Mouse (Mus musculus): Measurements from ENCODE around the gene BC052040. TPM values are rescaled to one million over a fixed set of nuclear protein-coding genes. Genes with fewer than 3 reads are reported as not detected.

BC052040 gene
- polyA plus RNA-seq, 1 experiment from 2014 or later, result 18.9 TPM

DNA sequence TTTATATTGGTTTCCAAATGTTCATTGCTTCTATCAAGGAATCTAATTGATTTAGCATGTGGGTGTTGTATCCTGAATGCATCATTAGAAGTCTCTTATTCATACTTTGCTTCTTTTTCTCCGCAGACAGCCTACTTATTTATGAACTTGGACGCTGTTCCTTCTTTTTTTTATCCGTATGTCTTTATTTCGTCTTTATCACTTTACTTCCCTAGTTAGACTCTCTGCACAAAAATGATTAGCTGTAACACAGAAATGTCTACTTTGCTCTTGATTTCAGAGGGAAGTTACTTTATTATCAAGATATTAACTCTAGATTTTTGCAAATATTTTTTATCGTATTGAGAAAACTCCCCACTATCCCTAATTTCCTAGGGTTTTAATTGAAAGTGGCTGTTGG, 117.5 kb downstream of the BC052040 start:
- H3K9ac ChIP-seq (ENCODE audit: low read length), result no peak overlapping the region
- 0 out of 2 replicates have a peak, but pooled peaks cover 2% of the 10 kb centered on the region for H3K9me3 ChIP-seq (replicated peaks; ENCODE audit: control insufficient read depth, low read length)
- no peak for ATAC-seq
- no peaks in the 10 kb centered on the region for H3K4me1 ChIP-seq (ENCODE audit: control insufficient read depth, insufficient read depth, low read length)
- no peak overlapping the region for H3K4me2 ChIP-seq (ENCODE audit: low read length)
- no peaks in the 10 kb centered on the region; the same call in 1 of the 2 replicates for H3K36me3 ChIP-seq (ENCODE audit: control insufficient read depth, insufficient read depth, low read length)
- H3K27ac ChIP-seq (ENCODE audit: low read depth, low read length), result no peak overlapping the region
- 91% methylated on average over 5 of the region's 5 CpGs for WGBS
- no peaks in the 10 kb centered on the region for H3K27me3 ChIP-seq (replicated peaks; ENCODE audit: control insufficient read depth, insufficient read depth, low read length)
- no peak overlapping the region for H3K4me3 ChIP-seq (ENCODE audit: low read depth, low read length)
- DNase-seq (ENCODE audit: low spot score), result no peak

- Histone ChIP-seq H3K27ac (ENCODE audit: low read depth, low read length) (no peak overlapping the region), H3K9me3 (replicated peaks; ENCODE audit: control insufficient read depth, low read length) (0 out of 2 replicates have a peak, but pooled peaks cover 2% of the 10 kb centered on the region), H3K36me3 (ENCODE audit: control insufficient read depth, insufficient read depth, low read length) (no peaks in the 10 kb centered on the region; the same call in 1 of the 2 replicates), H3K27me3 (replicated peaks; ENCODE audit: control insufficient read depth, insufficient read depth, low read length) (no peaks in the 10 kb centered on the region), H3K9ac (ENCODE audit: low read length) (no peak overlapping the region), H3K4me3 (ENCODE audit: low read depth, low read length) (no peak overlapping the region), H3K4me1 (ENCODE audit: control insufficient read depth, insufficient read depth, low read length) (no peaks in the 10 kb centered on the region), H3K4me2 (ENCODE audit: low read length) (no peak overlapping the region)
- DNase-seq (ENCODE audit: low spot score) (no peak), ATAC-seq (no peak)
- WGBS, result 50% methylated on average over 5 of the region's 5 CpGs
Measured at GRCm38 (mm10) chr2:115702610-115703009, 121.1 kb downstream of the BC052040 start.

- no peak for DNase-seq (ENCODE audit: low spot score)
- Histone ChIP-seq H3K4me1 (ENCODE audit: control insufficient read depth, insufficient read depth, low read length) (peaks cover 4% of the 10 kb centered on the region; the same call in 1 of the 2 replicates), H3K36me3 (ENCODE audit: control insufficient read depth, insufficient read depth, low read length) (no peaks in the 10 kb centered on the region), H3K4me3 (ENCODE audit: low read depth, low read length) (no peak overlapping the region), H3K27ac (ENCODE audit: low read depth, low read length) (no peak overlapping the region), H3K9ac (ENCODE audit: low read length) (no peak overlapping the region), H3K27me3 (replicated peaks; ENCODE audit: control insufficient read depth, insufficient read depth, low read length) (no peaks in the 10 kb centered on the region), H3K4me2 (ENCODE audit: low read length) (no peak overlapping the region), H3K9me3 (replicated peaks; ENCODE audit: control insufficient read depth, low read length) (0 out of 2 replicates have a peak, but pooled peaks cover 2% of the 10 kb centered on the region)
- 88% methylated on average over 5 of the region's 5 CpGs for WGBS
- no peak for ATAC-seq
Measured at GRCm38 (mm10) chr2:115717535-115717934, 136.0 kb downstream of the BC052040 start.

DNA sequence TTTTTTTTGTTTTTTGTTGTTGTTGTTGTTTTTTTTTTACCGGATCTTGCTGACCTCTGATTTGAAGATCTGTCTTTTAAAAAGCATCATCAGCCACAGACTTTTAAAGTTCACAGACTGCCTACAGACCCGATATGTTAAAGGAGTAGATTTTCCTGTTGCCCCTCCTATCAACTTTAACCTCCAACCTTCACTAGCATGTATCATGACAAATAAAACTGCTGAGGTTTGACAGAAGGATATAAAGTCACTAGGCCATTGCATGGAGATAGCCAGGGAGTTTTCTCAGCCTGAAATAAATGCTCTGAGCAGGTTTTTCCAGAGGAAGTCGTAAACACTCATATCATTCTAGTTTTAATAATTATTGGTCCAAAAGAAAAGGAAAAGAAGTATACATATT, 136.5 kb downstream of the BC052040 start:
- H3K36me3 ChIP-seq (ENCODE audit: control insufficient read depth, insufficient read depth, low read length), result no peaks in the 10 kb centered on the region
- 0 out of 2 replicates have a peak, but pooled peaks cover 2% of the 10 kb centered on the region for H3K9me3 ChIP-seq (replicated peaks; ENCODE audit: control insufficient read depth, low read length)
- WGBS, result 95% methylated on average over 3 of the region's 3 CpGs
- H3K4me2 ChIP-seq (ENCODE audit: low read length), result no peak overlapping the region
- H3K9ac ChIP-seq (ENCODE audit: low read length), result no peak overlapping the region
- ATAC-seq (no peak), DNase-seq (ENCODE audit: low spot score) (no peak)
- H3K4me3 ChIP-seq (ENCODE audit: low read depth, low read length), result no peak overlapping the region
- H3K27ac ChIP-seq (ENCODE audit: low read depth, low read length), result no peak overlapping the region
- peaks cover 6% of the 10 kb centered on the region; the same call in 1 of the 2 replicates for H3K4me1 ChIP-seq (ENCODE audit: control insufficient read depth, insufficient read depth, low read length)
- H3K27me3 ChIP-seq (replicated peaks; ENCODE audit: control insufficient read depth, insufficient read depth, low read length), result no peaks in the 10 kb centered on the region

- ATAC-seq (peak; percentile 61), DNase-seq (ENCODE audit: low spot score) (peak; percentile 94)
- Histone ChIP-seq H3K4me2 (ENCODE audit: low read length) (no peak overlapping the region), H3K4me1 (ENCODE audit: control insufficient read depth, insufficient read depth, low read length) (peaks cover 30% of the 10 kb centered on the region), H3K9me3 (replicated peaks; ENCODE audit: control insufficient read depth, low read length) (0 out of 2 replicates have a peak, but pooled peaks cover 2% of the 10 kb centered on the region), H3K4me3 (ENCODE audit: low read depth, low read length) (no peak overlapping the region), H3K27me3 (replicated peaks; ENCODE audit: control insufficient read depth, insufficient read depth, low read length) (no peaks in the 10 kb centered on the region), H3K9ac (ENCODE audit: low read length) (no peak overlapping the region), H3K36me3 (ENCODE audit: control insufficient read depth, insufficient read depth, low read length) (no peaks in the 10 kb centered on the region), H3K27ac (ENCODE audit: low read depth, low read length) (peak overlapping the region; percentile 80; the same call in 1 of the 2 replicates)
- WGBS, result 3% methylated on average over 8 of the region's 8 CpGs
Measured at GRCm38 (mm10) chr2:115723452-115723851, 141.9 kb downstream of the BC052040 start.

DNA sequence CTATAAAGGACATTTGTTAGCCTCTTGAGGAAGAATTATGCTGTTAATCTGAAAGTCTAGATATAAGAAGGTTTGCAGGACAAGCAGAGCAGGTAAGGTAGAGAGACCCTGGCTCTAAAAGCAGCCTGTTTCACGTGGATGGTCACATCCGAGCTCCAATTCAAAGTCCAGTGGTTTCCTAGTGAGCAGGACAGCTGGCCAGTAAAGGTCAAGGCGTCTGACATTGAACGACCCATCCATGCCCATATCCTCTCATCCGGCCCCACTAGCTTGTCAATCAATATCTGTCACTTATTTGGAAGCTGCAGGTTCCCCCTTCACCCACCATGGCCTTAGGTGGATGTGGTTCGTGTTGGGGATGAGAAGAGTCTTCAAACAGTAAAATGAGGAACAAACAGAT, 142.7 kb downstream of the BC052040 start:
- WGBS, result 22% methylated on average over 6 of the region's 6 CpGs
- Histone ChIP-seq H3K9me3 (replicated peaks; ENCODE audit: control insufficient read depth, low read length) (0 out of 2 replicates have a peak, but pooled peaks cover 2% of the 10 kb centered on the region), H3K4me1 (ENCODE audit: control insufficient read depth, insufficient read depth, low read length) (peaks cover 30% of the 10 kb centered on the region), H3K27ac (ENCODE audit: low read depth, low read length) (peak overlapping the region; percentile 75), H3K4me2 (ENCODE audit: low read length) (no peak overlapping the region; the same call in 1 of the 2 replicates), H3K4me3 (ENCODE audit: low read depth, low read length) (no peak overlapping the region), H3K9ac (ENCODE audit: low read length) (no peak overlapping the region), H3K27me3 (replicated peaks; ENCODE audit: control insufficient read depth, insufficient read depth, low read length) (no peaks in the 10 kb centered on the region), H3K36me3 (ENCODE audit: control insufficient read depth, insufficient read depth, low read length) (no peaks in the 10 kb centered on the region)
- DNase-seq (ENCODE audit: low spot score) (no peak), ATAC-seq (no peak)

- peak overlapping the region; percentile 75 for H3K27ac ChIP-seq (ENCODE audit: low read depth, low read length)
- H3K36me3 ChIP-seq (ENCODE audit: control insufficient read depth, insufficient read depth, low read length), result no peaks in the 10 kb centered on the region
- no peak overlapping the region for H3K4me3 ChIP-seq (ENCODE audit: low read depth, low read length)
- H3K4me1 ChIP-seq (ENCODE audit: control insufficient read depth, insufficient read depth, low read length), result peaks cover 30% of the 10 kb centered on the region
- no peak overlapping the region for H3K9ac ChIP-seq (ENCODE audit: low read length)
- 0 out of 2 replicates have a peak, but pooled peaks cover 2% of the 10 kb centered on the region for H3K9me3 ChIP-seq (replicated peaks; ENCODE audit: control insufficient read depth, low read length)
- ATAC-seq (no peak), DNase-seq (ENCODE audit: low spot score) (peak; percentile 77)
- 14% methylated on average over 6 of the region's 6 CpGs for WGBS
- H3K27me3 ChIP-seq (replicated peaks; ENCODE audit: control insufficient read depth, insufficient read depth, low read length), result no peaks in the 10 kb centered on the region
- no peak overlapping the region; the same call in 1 of the 2 replicates for H3K4me2 ChIP-seq (ENCODE audit: low read length)
Measured at GRCm38 (mm10) chr2:115724726-115725125, 143.2 kb downstream of the BC052040 start.

GRCm38 (mm10) chr2:115725503-115725902, 144.0 kb downstream of the BC052040 start:
- Histone ChIP-seq H3K4me1 (ENCODE audit: control insufficient read depth, insufficient read depth, low read length) (peaks cover 30% of the 10 kb centered on the region), H3K4me2 (ENCODE audit: low read length) (peak overlapping the region; percentile 8; the same call in 1 of the 2 replicates), H3K27ac (ENCODE audit: low read depth, low read length) (peak overlapping the region; percentile 88; the same call in 1 of the 2 replicates), H3K9ac (ENCODE audit: low read length) (no peak overlapping the region), H3K36me3 (ENCODE audit: control insufficient read depth, insufficient read depth, low read length) (no peaks in the 10 kb centered on the region), H3K27me3 (replicated peaks; ENCODE audit: control insufficient read depth, insufficient read depth, low read length) (no peaks in the 10 kb centered on the region), H3K9me3 (replicated peaks; ENCODE audit: control insufficient read depth, low read length) (0 out of 2 replicates have a peak, but pooled peaks cover under 1% of the 10 kb centered on the region), H3K4me3 (ENCODE audit: low read depth, low read length) (no peak overlapping the region)
- ATAC-seq (peak; percentile 88), DNase-seq (ENCODE audit: low spot score) (peak; percentile 97)
- 7% methylated on average over 6 of the region's 6 CpGs for WGBS

GRCm38 (mm10) chr2:115725926-115726325, 144.4 kb downstream of the BC052040 start:
- Histone ChIP-seq H3K27me3 (replicated peaks; ENCODE audit: control insufficient read depth, insufficient read depth, low read length) (no peaks in the 10 kb centered on the region), H3K4me1 (ENCODE audit: control insufficient read depth, insufficient read depth, low read length) (peaks cover 30% of the 10 kb centered on the region), H3K4me2 (ENCODE audit: low read length) (peak overlapping the region; percentile 19; the same call in 1 of the 2 replicates), H3K9ac (ENCODE audit: low read length) (peak overlapping the region; percentile 5; the same call in 1 of the 2 replicates), H3K4me3 (ENCODE audit: low read depth, low read length) (no peak overlapping the region), H3K27ac (ENCODE audit: low read depth, low read length) (peak overlapping the region; percentile 88), H3K9me3 (replicated peaks; ENCODE audit: control insufficient read depth, low read length) (no peaks in the 10 kb centered on the region), H3K36me3 (ENCODE audit: control insufficient read depth, insufficient read depth, low read length) (no peaks in the 10 kb centered on the region)
- 7% methylated on average over 6 of the region's 6 CpGs for WGBS
- DNase-seq (ENCODE audit: low spot score) (no peak), ATAC-seq (peak; percentile 69)
